Mouse (Mus musculus): ENCODE data around the gene Ptprd. TPM values are rescaled to one million over a fixed set of nuclear protein-coding genes. Genes with fewer than 3 reads are reported as not detected.
A peak's percentile ranks its signal among the peaks of the same experiment; 100 is the strongest.

The Ptprd gene
- polyA plus RNA-seq, 1 experiment from 2014 or later: 112 TPM

DNA sequence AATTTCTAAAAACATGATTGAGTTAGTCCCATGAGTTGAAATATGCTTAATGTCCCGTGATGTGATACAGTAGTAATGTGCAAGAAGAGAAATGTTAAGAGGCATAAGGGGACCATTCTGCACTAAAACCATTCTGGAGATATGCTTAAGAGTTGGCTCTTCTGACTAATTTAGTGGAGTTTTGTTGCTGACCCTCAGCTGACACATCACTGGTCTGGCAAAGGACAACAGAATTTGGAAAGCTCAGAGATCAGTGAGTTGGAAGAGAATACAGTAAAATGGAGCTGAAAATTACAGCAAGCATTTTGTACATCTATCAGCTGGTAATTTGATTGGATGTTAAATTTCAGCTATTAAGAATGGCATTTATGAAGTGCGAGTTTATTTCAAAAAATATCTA, 2248.8 kb downstream of the Ptprd start:
- no peak overlapping the region for H3K4me3 ChIP-seq (replicated peaks; ENCODE audit: low read length)
- no peak for DNase-seq (ENCODE audit: low spot score)

DNA sequence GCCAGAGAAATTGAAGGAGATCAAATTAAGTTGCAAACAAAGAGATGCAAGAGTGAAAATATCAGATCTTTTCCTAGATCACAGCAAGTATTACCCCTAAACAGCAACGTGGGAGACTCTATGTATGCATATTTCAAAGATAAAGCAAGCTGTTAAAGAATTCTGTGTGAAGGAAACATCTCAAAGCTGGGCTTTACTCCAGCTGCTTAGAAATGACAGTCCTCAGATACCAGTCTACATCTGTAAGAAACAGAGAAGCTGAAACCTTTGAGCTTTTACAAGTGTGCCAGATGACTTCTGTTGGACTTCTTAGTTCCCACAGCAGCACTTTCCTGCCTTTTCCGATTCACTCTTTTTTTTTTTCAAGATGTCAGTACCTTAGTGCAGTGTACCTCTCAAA, 2249.9 kb downstream of the Ptprd start:
- Histone ChIP-seq H3K4me2 (replicated peaks) (no peak overlapping the region), H3K27me3 (ENCODE audit: control insufficient read depth, insufficient read depth, low read length) (no peaks in the 10 kb centered on the region), H3K36me3 (replicated peaks; ENCODE audit: control insufficient read depth, insufficient read depth) (no peaks in the 10 kb centered on the region), H3K27ac (no peak overlapping the region), H3K4me3 (replicated peaks; ENCODE audit: low read length) (no peak overlapping the region), H3K9ac (no peak overlapping the region), H3K4me1 (replicated peaks; ENCODE audit: control insufficient read depth, insufficient read depth, low read length) (0 out of 2 replicates have a peak, but pooled peaks cover 3% of the 10 kb centered on the region), H3K9me3 (ENCODE audit: control insufficient read depth, low read length) (no peaks in the 10 kb centered on the region)
- no peak for DNase-seq (ENCODE audit: low spot score)
- no peak for ATAC-seq (ENCODE audit: low FRiP score)
- 81% methylated on average over 2 of the region's 2 CpGs for WGBS

More for the DNA sequence above, 2248.8 kb downstream of the Ptprd start:
- ATAC-seq (ENCODE audit: low FRiP score): no peak
- H3K9me3 ChIP-seq (ENCODE audit: control insufficient read depth, low read length): no peaks in the 10 kb centered on the region
- H3K36me3 ChIP-seq (replicated peaks; ENCODE audit: control insufficient read depth, insufficient read depth): no peaks in the 10 kb centered on the region
- WGBS: 90% methylated on average over 2 of the region's 2 CpGs
- no peak overlapping the region for H3K9ac ChIP-seq
- no peak overlapping the region for H3K27ac ChIP-seq
- no peaks in the 10 kb centered on the region for H3K27me3 ChIP-seq (ENCODE audit: control insufficient read depth, insufficient read depth, low read length)
- 0 out of 2 replicates have a peak, but pooled peaks cover 3% of the 10 kb centered on the region for H3K4me1 ChIP-seq (replicated peaks; ENCODE audit: control insufficient read depth, insufficient read depth, low read length)
- no peak overlapping the region for H3K4me2 ChIP-seq (replicated peaks)

DNA sequence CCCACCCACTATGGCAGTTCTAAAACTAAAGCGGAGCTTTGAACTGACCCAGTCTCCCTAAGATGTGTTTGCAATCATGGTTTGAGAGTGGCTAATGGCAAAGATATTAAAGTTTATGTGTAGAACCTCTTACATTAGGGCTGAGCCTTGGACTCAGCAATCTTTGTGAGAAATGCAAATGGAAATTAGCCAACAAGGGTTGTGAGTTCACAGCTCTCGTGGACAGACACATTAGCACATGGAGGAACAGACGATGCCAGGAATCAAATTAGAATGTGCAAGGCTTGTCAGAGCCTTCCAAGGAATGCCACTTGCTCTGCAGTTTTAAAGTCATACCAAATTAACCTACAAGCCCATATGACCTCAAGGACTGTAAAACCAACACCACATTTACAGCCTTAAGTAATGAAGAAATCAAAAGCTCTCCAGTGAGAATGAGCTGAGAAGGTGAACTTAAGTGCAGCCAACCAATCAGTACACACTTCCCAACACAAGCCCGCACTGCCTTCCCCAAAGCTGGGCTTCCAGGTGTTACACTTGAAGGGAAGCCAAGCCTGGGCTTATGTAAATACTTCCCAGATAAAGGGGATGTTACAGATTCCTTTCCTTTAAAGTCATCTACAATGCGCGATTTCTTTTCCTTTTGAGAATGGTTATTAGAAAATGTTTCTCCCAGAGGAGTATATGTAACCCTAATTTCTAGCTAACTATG, 2258.3 kb downstream of the Ptprd start:
- Histone ChIP-seq H3K36me3 (replicated peaks; ENCODE audit: control insufficient read depth, insufficient read depth) (peaks cover 26% of the 10 kb centered on the region), H3K9ac (no peak overlapping the region), H3K4me2 (replicated peaks) (no peak overlapping the region), H3K27me3 (ENCODE audit: control insufficient read depth, insufficient read depth, low read length) (no peaks in the 10 kb centered on the region), H3K4me3 (replicated peaks; ENCODE audit: low read length) (no peak overlapping the region), H3K4me1 (replicated peaks; ENCODE audit: control insufficient read depth, insufficient read depth, low read length) (no peaks in the 10 kb centered on the region), H3K27ac (no peak overlapping the region), H3K9me3 (ENCODE audit: control insufficient read depth, low read length) (no peaks in the 10 kb centered on the region)
- WGBS: 84% methylated on average over 6 of the region's 6 CpGs
- ATAC-seq (ENCODE audit: low FRiP score) (no peak), DNase-seq (ENCODE audit: low spot score) (no peak)

DNA sequence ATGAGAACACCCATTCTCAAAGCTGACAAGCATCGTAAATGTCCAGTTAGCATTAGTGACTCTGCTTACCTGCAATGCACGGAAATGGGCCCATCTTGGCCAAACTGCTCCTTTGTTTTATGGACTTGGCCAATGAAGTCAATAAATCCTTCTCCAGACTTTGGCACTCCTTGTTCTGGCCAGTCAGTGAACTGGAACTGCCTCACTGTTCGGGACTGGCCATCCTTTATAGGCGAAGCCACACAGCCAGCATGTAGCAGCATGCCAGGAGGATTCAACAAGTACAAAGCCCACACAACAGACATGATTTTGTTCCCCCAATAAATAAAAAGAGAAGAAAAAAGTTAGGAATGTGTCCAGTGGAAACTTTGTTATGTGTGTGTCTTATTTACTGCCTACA, 2261.2 kb downstream of the Ptprd start:
- DNase-seq (ENCODE audit: low spot score) (no peak), ATAC-seq (ENCODE audit: low FRiP score) (no peak)
- no peak overlapping the region for H3K4me3 ChIP-seq (replicated peaks; ENCODE audit: low read length)
- H3K36me3 ChIP-seq (replicated peaks; ENCODE audit: control insufficient read depth, insufficient read depth): peaks cover 26% of the 10 kb centered on the region
- no peak overlapping the region for H3K4me2 ChIP-seq (replicated peaks)
- no peaks in the 10 kb centered on the region for H3K27me3 ChIP-seq (ENCODE audit: control insufficient read depth, insufficient read depth, low read length)
- whole genome bisulfite sequencing: 76% methylated on average over 4 of the region's 4 CpGs
- H3K9ac ChIP-seq: no peak overlapping the region
- H3K4me1 ChIP-seq (replicated peaks; ENCODE audit: control insufficient read depth, insufficient read depth, low read length): no peaks in the 10 kb centered on the region
- no peaks in the 10 kb centered on the region for H3K9me3 ChIP-seq (ENCODE audit: control insufficient read depth, low read length)
- no peak overlapping the region for H3K27ac ChIP-seq

DNA sequence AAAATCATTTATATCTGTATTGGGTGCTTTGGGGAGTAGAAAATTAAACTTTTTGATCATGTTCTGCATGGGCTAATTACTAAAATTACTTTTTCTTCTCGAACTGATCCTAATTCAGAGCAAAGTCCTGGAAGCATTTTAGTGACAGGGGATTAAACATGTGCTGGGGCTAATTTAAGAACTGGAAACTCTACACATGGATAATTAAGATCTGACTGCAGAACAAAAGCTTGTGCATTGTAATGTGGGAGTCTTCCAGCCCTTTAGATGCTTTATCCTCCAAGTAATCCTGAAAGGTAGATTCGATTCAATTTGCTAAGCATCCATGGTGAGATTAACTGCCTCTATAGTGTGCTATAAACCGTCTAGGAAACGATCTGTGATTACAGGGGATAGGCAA, 2316.9 kb downstream of the Ptprd start:
- Histone ChIP-seq H3K9ac (no peak overlapping the region), H3K9me3 (ENCODE audit: control insufficient read depth, low read length) (no peaks in the 10 kb centered on the region), H3K27me3 (ENCODE audit: control insufficient read depth, insufficient read depth, low read length) (no peaks in the 10 kb centered on the region), H3K4me1 (replicated peaks; ENCODE audit: control insufficient read depth, insufficient read depth, low read length) (no peaks in the 10 kb centered on the region), H3K4me2 (replicated peaks) (no peak overlapping the region), H3K27ac (no peak overlapping the region), H3K4me3 (replicated peaks; ENCODE audit: low read length) (no peak overlapping the region), H3K36me3 (replicated peaks; ENCODE audit: control insufficient read depth, insufficient read depth) (no peaks in the 10 kb centered on the region)
- DNase-seq (ENCODE audit: low spot score): no peak
- peak; percentile 24; the same call in 1 of the 2 replicates for ATAC-seq (ENCODE audit: low FRiP score)
- whole genome bisulfite sequencing: 55% methylated on average over 4 of the region's 4 CpGs

Small RNA genes lying within 50 kb of the gene (microRNA-seq; reads per million reads assigned to microRNA genes)
- gene Gm23159: not detected

Data from hindbrain, embryonic 14.5 days (tissue).